Mouse (Mus musculus) cerebellum, adult 2 months (tissue): ENCODE measurements around the gene Map9. TPM values are rescaled to one million over a fixed set of nuclear protein-coding genes. Genes with fewer than 3 reads are reported as not detected.
"Not testable (repeated sequence)": the region's sequence is repeated elsewhere in the genome, so short reads cannot be mapped to it uniquely, and the experiment has no call there.

Experiments
- DNase-seq, 2 experiments: peaks; one replicate each; pipeline ENCODE4 v3.0.0; 2021
- H3K27ac ChIP-seq: fragments of 200-500 bp; 2 replicates; pipeline ENCODE4 v1.5.1; 2012; ENCODE audit warnings: low read length, control low read depth, inconsistent platforms; ENCODE audit not compliant: insufficient read depth
- H3K27me3 ChIP-seq: fragments of 200-500 bp; 2 replicates; pipeline ENCODE4 v1.6.1; 2012; ENCODE audit warnings: inconsistent platforms, mild to moderate bottlenecking, low read length, moderate library complexity; ENCODE audit not compliant: control insufficient read depth, insufficient read depth
- H3K4me1 ChIP-seq: fragments of 200-500 bp; 2 replicates; pipeline ENCODE4 v1.6.1; 2011; ENCODE audit warnings: low read length; ENCODE audit not compliant: control insufficient read depth, insufficient read depth
- H3K4me3 ChIP-seq: fragments of 200-500 bp; replicated peaks from 2 replicates; pipeline ENCODE3; 2011; ENCODE audit warnings: mild to moderate bottlenecking, low read depth, low read length, control low read depth; ENCODE audit not compliant: insufficient read depth
- CTCF ChIP-seq: fragments of 200-500 bp; IDR thresholded peaks from 2 replicates; pipeline ENCODE4 v1.5.1; 2011; ENCODE audit warnings: low read depth, mild to moderate bottlenecking, control low read depth, low read length, moderate library complexity, borderline replicate concordance; ENCODE audit not compliant: insufficient read depth
- POLR2A ChIP-seq: fragments of 200-500 bp; IDR thresholded peaks from 2 replicates; pipeline ENCODE4 v1.6.1; 2011; ENCODE audit warnings: low read length, control low read depth, borderline replicate concordance; ENCODE audit not compliant: insufficient read depth
- WGBS: fragments of 180-500 bp; shearing (Covaris S2); methylation state at CpG from one replicate; pipeline ENCODE4 v1.1.7; 2018; 5-methylcytosine and 5-hydroxymethylcytosine counted together
- polyA plus RNA-seq: library from polyadenylated mRNA; depleted of rRNA; stranded (reverse); fragments of >200 nt; gene quantifications from 2 replicates; pipeline ENCODE4 v1.2.3, GENCODE M21; 2012; rRNA removed

Map9 gene
- polyA plus RNA-seq, 1 experiment = 15.9 TPM

DNA sequence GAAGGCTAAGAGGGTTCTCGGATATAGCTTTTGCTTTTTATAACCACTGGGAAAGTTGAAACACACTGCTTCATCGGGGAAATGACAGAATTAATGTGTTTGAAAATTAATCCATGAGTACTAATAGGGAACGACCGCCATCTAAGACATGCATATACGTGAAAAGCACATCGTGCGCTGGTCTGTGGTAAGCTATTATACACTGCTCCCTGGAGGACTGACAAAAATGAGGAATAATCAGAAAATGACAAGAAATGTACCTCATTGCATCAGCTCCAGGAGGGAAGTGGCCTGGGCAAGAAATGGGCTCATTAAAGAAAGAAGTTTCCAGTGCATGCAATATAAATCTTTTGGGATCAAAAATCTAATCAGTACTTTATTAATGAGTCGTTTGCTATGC, 77.5 kb downstream of the Map9 start:
- Histone ChIP-seq H3K4me1 (no peaks in the 10 kb centered on the region; the same call in 1 of the 2 replicates), H3K4me3 (no peak overlapping the region), H3K27me3 (no peaks in the 10 kb centered on the region), H3K27ac (no peak overlapping the region)
- WGBS = 95% methylated on average over 8 of the region's 8 CpGs
- DNase-seq = no peak
- no peak for TF ChIP-seq POLR2A
- TF ChIP-seq CTCF = no peak

DNA sequence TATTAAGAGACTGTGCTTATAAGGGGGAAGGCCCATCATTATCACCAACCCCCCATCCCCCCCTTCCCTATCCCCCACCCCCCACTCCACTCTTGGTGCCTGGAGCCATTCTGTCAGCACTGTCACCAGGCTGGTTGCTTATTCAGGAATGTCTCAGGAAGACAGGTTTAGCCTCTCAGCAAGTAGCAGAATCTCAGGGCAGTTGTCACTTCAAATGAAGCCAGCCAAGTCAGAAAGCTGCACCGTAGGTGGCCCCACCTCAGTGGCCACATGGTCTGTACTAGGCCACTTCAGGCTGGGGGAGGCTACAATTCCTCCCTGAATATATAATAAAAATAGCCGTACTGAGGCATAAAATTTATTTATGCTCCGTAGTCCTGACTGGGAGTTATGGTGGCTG, 83.1 kb downstream of the Map9 start:
- DNase-seq = peak; percentile 69 to 83
- H3K27ac ChIP-seq = no peak overlapping the region
- H3K4me3 ChIP-seq = no peak overlapping the region
- H3K27me3 ChIP-seq = no peaks in the 10 kb centered on the region
- WGBS = 11% methylated on average over 3 of the region's 3 CpGs
- peaks cover 4% of the 10 kb centered on the region; the same call in 1 of the 2 replicates for H3K4me1 ChIP-seq
- no peak for TF ChIP-seq POLR2A
- TF ChIP-seq CTCF = no peak

DNA sequence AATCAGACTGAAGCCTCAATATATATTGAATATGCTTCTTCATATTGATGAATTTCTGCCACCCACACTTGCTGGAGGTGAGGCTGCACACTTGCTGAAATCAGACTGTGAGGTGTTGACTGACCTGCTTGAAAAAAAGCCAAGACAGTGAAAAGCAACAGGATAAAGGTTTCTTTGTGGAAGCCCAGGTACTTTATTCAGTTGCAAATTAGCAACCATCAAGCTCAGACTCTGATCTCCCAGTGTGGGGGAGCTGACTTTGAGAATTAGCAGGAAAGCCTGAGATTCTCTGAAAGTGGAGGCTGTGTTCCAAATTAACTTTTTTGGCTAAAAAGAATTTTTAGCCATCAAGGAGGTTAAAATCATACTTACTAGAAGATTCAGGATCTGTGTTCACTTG, 83.8 kb downstream of the Map9 start:
- H3K27me3 ChIP-seq, H3K27ac ChIP-seq, H3K4me1 ChIP-seq, H3K4me3 ChIP-seq: not testable (repeated sequence)
- peak in 1 of 2 experiments; percentile 7 for DNase-seq

Other genes with a start within 250 kb of the Map9 start
- gene Gucy1a1, start 212.3 kb upstream of the Map9 start, polyA plus RNA-seq = 24.2 and 25.2 TPM in 2 replicates
- gene Npy2r, start 190.0 kb downstream of the Map9 start, polyA plus RNA-seq = 1.5 and 1.6 TPM in 2 replicates